Mouse (Mus musculus) heart, embryonic 13.5 days (tissue): ENCODE data around the gene Bcl7c. TPM values are rescaled to one million over a fixed set of nuclear protein-coding genes. Genes with fewer than 3 reads are reported as not detected.

Experiments used
- ATAC-seq: fragments of 200-750 bp; cut with Nextera tagmentation; 2 replicates; pipeline ENCODE4 v1.8.0; 2017; ENCODE audit warnings: moderate TSS enrichment; ENCODE audit not compliant: insufficient number of reproducible peaks, low FRiP score, low TSS enrichment; ENCODE audit errors: extremely low read depth
- H3K27ac ChIP-seq: fragments of 300-500 bp; sonication (generic); replicated peaks from 2 replicates; pipeline ENCODE4 v1.5.1; 2015; ENCODE audit warnings: moderate library complexity, mild to moderate bottlenecking, inconsistent platforms
- H3K27me3 ChIP-seq: fragments of 300-500 bp; sonication (generic); replicated peaks from 2 replicates; pipeline ENCODE4 v1.6.1; 2015; ENCODE audit warnings: mild to moderate bottlenecking, inconsistent platforms
- H3K36me3 ChIP-seq: fragments of 300-500 bp; sonication (generic); 2 replicates; pipeline ENCODE4 v1.6.1; 2015; ENCODE audit warnings: mild to moderate bottlenecking, inconsistent platforms
- H3K4me1 ChIP-seq: fragments of 300-500 bp; sonication (generic); 2 replicates; pipeline ENCODE4 v1.6.1; 2015; ENCODE audit warnings: inconsistent platforms
- H3K4me2 ChIP-seq: fragments of 300-500 bp; sonication (generic); 2 replicates; pipeline ENCODE4 v1.6.1; 2015; ENCODE audit warnings: inconsistent platforms, mild to moderate bottlenecking, moderate library complexity
- H3K4me3 ChIP-seq: fragments of 300-500 bp; sonication (generic); 2 replicates; pipeline ENCODE4 v1.5.1; 2015; ENCODE audit warnings: moderate library complexity, mild to moderate bottlenecking, inconsistent platforms
- H3K9ac ChIP-seq: fragments of 300-500 bp; sonication (generic); 2 replicates; pipeline ENCODE4 v1.6.1; 2015; ENCODE audit warnings: inconsistent platforms, mild to moderate bottlenecking, moderate library complexity
- H3K9me3 ChIP-seq: fragments of 300-500 bp; sonication (generic); 2 replicates; pipeline ENCODE4 v1.6.1; 2016; ENCODE audit warnings: inconsistent platforms
- WGBS: fragments of 180-500 bp; shearing (Covaris S2); methylation state at CpG from one replicate; pipeline ENCODE4 v1.1.7; 2015; ENCODE audit warnings: mixed read lengths; 5-methylcytosine and 5-hydroxymethylcytosine counted together
- polyA plus RNA-seq: library from polyadenylated mRNA; unstranded; fragments of >200 nt; fragmentation: Nextera tagmentation; extraction: Ambion mirVana; gene quantifications from 2 replicates; pipeline ENCODE4 v1.2.1, GENCODE M21; 2015

The Bcl7c gene
- 30.7 and 35.8 TPM in 2 replicates for polyA plus RNA-seq

DNA sequence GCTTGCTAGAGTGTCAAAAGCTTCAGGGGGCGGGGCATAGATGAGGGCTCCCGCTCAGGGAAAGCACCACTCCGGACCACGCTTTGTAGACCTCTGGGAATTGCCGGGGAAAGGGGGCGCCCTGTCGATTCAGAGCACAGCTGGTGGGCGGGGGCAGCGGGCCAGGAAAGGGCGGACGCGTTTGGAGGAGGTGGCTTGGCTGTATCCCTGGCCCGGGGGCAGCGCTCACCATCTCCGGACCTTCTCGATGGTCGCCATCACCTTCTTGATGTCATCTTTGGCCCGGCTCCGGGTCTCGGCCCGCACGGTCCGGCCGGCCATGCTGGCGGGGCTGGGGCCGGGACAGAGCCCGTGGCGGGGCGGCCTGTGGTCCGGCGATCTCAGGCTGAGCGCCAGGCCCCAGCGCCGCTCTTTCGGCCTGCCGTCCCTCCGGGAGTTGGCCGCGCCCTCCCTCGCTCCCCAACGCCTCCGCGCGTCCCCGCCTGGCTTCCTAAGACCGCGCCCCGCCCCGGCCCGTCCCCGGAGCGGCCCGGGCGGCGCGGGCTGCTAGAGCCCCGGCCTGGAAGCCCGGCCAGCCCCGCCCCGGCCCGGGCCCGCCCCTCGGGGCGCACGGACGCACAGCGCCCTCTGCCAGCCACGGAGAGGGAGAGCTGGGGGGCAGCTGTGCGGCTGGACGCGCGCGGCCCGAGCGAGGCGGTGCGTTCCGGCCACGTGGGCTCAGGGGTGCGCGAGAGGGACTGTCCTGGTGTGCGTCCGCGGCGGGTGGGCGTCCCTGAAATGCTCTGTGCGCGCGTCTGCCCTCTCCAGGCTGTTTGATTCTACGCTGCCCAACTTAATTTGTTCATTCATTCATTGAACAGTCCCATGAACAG, at the start of gene Bcl7c:
Gene Bcl7c, minus strand, starts transcription at position 727 of the 872 bp plus-strand sequence.
- no peaks in the 10 kb centered on the region for H3K9me3 ChIP-seq
- H3K4me2 ChIP-seq, result peak within 1 kb of the TSS; percentile 85
- peak within 1 kb of the TSS; percentile 92 for H3K9ac ChIP-seq
- peaks cover 33% of the 10 kb centered on the region for H3K36me3 ChIP-seq
- peak within 1 kb of the TSS; percentile 98 for H3K27ac ChIP-seq
- peaks cover 38% of the 10 kb centered on the region for H3K4me1 ChIP-seq
- ATAC-seq, result peak; percentile 87
- H3K27me3 ChIP-seq, result no peaks in the 10 kb centered on the region
- under 1% methylated on average over 74 of the region's 90 CpGs for WGBS
- H3K4me3 ChIP-seq, result peak within 1 kb of the TSS; percentile 79

DNA sequence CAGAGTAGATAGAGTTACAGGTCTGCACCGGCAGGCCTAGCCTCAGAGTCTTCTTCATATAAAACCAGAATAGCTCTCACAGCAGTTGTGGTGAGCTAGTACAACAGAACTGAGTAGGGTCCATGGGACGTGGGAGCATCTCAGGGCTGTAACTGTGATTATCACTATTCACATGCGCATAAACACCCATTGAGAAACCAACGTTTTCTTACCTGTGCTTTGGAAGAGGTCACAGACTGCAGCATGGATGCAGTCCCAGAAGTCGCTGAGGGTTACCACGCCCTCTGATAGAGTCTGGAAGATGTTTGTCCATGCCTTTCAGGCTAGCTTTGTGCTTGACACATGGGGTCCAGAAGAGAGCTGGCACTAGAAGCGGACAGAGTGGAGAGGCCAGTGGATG, 45.0 kb upstream of the Bcl7c start:
- Histone ChIP-seq H3K27me3 (peaks cover 25% of the 10 kb centered on the region), H3K4me2 (no peak overlapping the region), H3K4me1 (peaks cover 2% of the 10 kb centered on the region), H3K36me3 (peaks cover 100% of the 10 kb centered on the region), H3K27ac (no peak overlapping the region), H3K9me3 (no peaks in the 10 kb centered on the region), H3K4me3 (no peak overlapping the region), H3K9ac (no peak overlapping the region)
- no peak for ATAC-seq
- 85% methylated on average over 7 of the region's 7 CpGs for WGBS

DNA sequence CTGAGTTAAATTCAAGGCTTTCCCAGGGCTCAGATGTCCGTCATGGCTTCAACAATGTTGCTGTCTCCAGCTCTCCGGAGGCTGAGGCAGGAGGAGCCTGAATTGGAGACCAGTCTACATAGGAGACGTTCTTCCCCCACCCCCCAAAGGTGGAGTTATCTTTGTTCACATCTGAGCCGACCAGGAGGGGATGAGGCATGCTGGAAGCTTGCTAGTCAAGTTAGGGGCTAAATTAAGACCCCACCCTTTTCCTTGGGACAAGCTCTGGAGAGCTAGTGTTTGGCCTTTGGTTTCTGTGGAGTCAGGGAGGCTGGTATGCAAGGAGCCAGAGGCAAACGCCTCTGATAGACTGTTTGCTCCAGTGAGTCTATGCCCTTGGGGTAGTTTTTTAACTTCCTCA, 44.4 kb upstream of the Bcl7c start:
- H3K9me3 ChIP-seq, result no peaks in the 10 kb centered on the region

GRCm38 (mm10) chr7:127752069-127752468, 43.3 kb upstream of the Bcl7c start:
- H3K4me2 ChIP-seq, result no peak overlapping the region
- H3K9ac ChIP-seq, result no peak overlapping the region
- H3K4me1 ChIP-seq, result peaks cover 18% of the 10 kb centered on the region
- ATAC-seq, result no peak
- no peak overlapping the region for H3K27ac ChIP-seq
- 91% methylated on average over 27 of the region's 27 CpGs for WGBS
- H3K9me3 ChIP-seq, result no peaks in the 10 kb centered on the region
- H3K36me3 ChIP-seq, result peaks cover 91% of the 10 kb centered on the region
- peaks cover 13% of the 10 kb centered on the region for H3K27me3 ChIP-seq
- no peak overlapping the region for H3K4me3 ChIP-seq

More for the DNA sequence above, 44.4 kb upstream of the Bcl7c start:
- Histone ChIP-seq H3K9ac (no peak overlapping the region), H3K27me3 (peaks cover 24% of the 10 kb centered on the region), H3K4me3 (no peak overlapping the region), H3K4me1 (peaks cover 7% of the 10 kb centered on the region), H3K4me2 (no peak overlapping the region), H3K27ac (no peak overlapping the region), H3K36me3 (peaks cover 100% of the 10 kb centered on the region)
- ATAC-seq, result no peak
- WGBS, result 67% methylated on average over 5 of the region's 5 CpGs

DNA sequence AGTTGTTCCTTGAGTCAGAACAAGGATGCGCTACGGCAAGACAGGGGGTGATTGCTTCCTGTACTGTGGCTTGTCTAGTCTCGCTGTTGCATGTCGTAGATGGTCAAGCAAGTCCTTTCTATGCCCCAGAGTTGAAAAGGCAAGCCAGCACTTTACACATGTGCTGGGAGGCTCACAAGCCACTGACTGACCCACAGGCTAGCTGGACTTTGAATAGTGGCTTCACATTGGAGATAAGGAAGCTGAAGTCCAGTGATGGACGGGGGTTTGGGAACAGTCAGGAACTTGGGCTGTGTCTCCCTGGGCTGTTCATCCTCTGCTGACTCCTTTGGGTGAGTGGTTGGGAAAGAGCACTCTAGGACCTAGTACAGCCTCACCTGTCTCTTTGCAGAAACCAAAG, 42.9 kb upstream of the Bcl7c start:
- 92% methylated on average over 5 of the region's 5 CpGs for WGBS
- H3K27ac ChIP-seq, result no peak overlapping the region

GRCm38 (mm10) chr7:127750131-127751127, 41.7 kb upstream of the Bcl7c start:
- 91% methylated on average over 19 of the region's 19 CpGs for WGBS

More for the DNA sequence above, 42.9 kb upstream of the Bcl7c start:
- Histone ChIP-seq H3K4me2 (no peak overlapping the region), H3K36me3 (peaks cover 87% of the 10 kb centered on the region), H3K9me3 (no peaks in the 10 kb centered on the region), H3K4me3 (no peak overlapping the region), H3K27me3 (peaks cover 9% of the 10 kb centered on the region), H3K4me1 (peaks cover 18% of the 10 kb centered on the region), H3K9ac (no peak overlapping the region)
- no peak for ATAC-seq

GRCm38 (mm10) chr7:127748235-127748560, 39.5 kb upstream of the Bcl7c start:
- 91% methylated on average over 28 of the region's 28 CpGs for WGBS
- H3K27ac ChIP-seq, result no peak overlapping the region
- ATAC-seq, result no peak
- H3K36me3 ChIP-seq, result peaks cover 53% of the 10 kb centered on the region
- H3K4me3 ChIP-seq, result 0 out of 2 replicates have a peak overlapping the region, but pooled peaks have one; percentile 7
- no peaks in the 10 kb centered on the region for H3K27me3 ChIP-seq
- H3K4me1 ChIP-seq, result peaks cover 25% of the 10 kb centered on the region
- peak overlapping the region; percentile 29; the same call in 1 of the 2 replicates for H3K9ac ChIP-seq
- H3K9me3 ChIP-seq, result no peaks in the 10 kb centered on the region
- peak overlapping the region; percentile 93 for H3K4me2 ChIP-seq

More at GRCm38 (mm10) chr7:127750131-127751127, 41.7 kb upstream of the Bcl7c start:
- H3K27ac ChIP-seq, result no peak overlapping the region
- peaks cover 5% of the 10 kb centered on the region; the same call in 1 of the 2 replicates for H3K27me3 ChIP-seq
- peaks cover 75% of the 10 kb centered on the region for H3K36me3 ChIP-seq
- H3K9me3 ChIP-seq, result no peaks in the 10 kb centered on the region
- no peak overlapping the region for H3K9ac ChIP-seq
- no peak overlapping the region for H3K4me2 ChIP-seq
- H3K4me3 ChIP-seq, result no peak overlapping the region
- peaks cover 18% of the 10 kb centered on the region for H3K4me1 ChIP-seq
- no peak for ATAC-seq

DNA sequence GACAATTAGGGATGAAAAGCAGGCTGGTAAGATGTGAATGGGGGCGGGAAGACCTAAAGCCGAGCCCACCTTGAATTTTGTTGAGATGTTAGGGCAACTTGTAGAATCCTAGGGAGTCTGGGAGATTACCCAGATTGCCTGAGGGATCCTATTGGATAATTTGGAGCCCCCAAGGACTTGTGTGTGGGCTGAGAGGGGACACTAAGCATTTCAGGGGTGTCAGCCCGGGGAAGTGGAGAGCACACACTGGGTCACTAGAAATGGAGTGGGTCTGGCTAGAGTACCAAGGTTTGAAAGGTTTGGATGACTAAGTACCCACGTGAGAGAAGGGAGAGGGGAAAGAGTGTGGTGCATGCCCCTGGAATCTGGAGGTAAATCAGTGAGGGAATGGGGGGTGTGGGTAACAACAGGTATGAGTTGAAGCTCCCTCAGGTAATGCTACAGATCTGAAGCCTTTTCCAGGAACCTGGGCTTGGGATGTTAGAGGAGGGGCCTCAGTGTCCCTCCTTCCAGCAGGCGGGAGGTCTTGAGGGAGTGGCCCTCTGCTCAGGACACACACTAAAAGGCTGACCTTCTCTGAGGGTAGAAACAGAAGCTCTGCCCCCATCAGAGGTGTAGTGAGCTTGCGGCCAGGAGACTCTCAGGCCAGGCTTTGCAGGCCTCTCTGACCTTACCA, 39.0 kb upstream of the Bcl7c start:
- Histone ChIP-seq H3K27me3 (no peaks in the 10 kb centered on the region), H3K4me2 (peak overlapping the region; percentile 93), H3K4me3 (peak overlapping the region; percentile 86), H3K4me1 (peaks cover 25% of the 10 kb centered on the region), H3K27ac (peak overlapping the region; percentile 91; the same call in 1 of the 2 replicates), H3K9me3 (no peaks in the 10 kb centered on the region), H3K9ac (peak overlapping the region; percentile 93), H3K36me3 (peaks cover 48% of the 10 kb centered on the region)
- WGBS, result 56% methylated on average over 6 of the region's 6 CpGs
- no peak for ATAC-seq

DNA sequence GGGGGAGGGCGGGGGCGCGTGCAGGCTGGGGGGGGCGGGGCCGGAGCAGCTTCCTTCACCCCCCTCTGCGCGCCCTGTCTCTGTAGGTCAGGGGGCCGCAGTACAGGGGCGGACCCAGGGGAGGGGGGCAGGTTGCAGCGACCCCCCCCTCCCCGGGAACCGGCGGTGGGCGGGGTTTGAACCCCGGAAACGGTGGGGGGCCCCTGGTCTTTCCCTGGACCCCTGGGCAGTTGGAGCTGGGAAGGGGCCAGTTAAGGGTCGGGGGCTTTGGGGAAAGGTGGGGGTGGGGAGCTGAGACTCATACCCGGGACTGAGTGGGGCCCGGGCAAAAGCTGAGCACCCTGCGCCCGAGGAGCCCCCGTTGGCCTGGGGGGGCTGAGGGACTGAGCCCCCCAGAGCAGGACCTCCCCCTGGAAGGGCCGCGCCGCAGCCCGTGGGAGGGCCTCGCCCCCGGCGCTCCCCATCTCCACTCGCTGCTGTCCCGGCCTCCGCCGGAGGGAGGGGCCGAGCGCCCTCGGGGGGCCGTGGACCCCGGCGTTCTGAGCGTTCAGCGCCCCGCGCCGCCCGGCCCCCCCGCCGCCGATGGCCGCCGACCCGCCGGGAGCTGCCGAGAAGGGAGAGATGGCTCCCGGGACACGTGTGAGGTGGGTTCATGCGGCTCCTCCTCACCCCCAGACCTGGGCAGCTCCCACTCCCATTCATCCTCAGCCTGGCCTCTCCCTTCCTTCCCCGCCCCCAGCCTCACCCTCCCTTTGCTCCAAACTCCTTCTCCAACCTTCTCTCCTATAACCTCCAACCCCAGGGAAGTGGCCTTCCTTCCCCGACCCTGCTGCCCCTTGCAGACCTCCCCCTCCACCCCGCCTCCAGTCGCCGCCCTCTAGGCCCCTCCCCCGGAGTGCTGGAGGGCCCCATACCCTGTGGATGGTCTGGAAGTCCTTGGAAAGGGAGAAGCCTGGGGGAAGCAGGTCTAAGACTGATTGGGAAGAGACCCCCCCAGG, 38.1 kb upstream of the Bcl7c start:
- ATAC-seq, result peak; percentile 3; the same call in 1 of the 2 replicates

More for the DNA sequence above, 38.1 kb upstream of the Bcl7c start:
- Histone ChIP-seq H3K36me3 (peaks cover 39% of the 10 kb centered on the region), H3K9me3 (no peaks in the 10 kb centered on the region), H3K27me3 (no peaks in the 10 kb centered on the region), H3K27ac (peak overlapping the region; percentile 91), H3K9ac (peak overlapping the region; percentile 93), H3K4me3 (peak overlapping the region; percentile 86), H3K4me2 (peak overlapping the region; percentile 93), H3K4me1 (peaks cover 25% of the 10 kb centered on the region)
- under 1% methylated on average over 47 of the region's 62 CpGs for WGBS
